8 mouse cellular contexts compared by ENCODE assay signal in the genomic region with DNA sequence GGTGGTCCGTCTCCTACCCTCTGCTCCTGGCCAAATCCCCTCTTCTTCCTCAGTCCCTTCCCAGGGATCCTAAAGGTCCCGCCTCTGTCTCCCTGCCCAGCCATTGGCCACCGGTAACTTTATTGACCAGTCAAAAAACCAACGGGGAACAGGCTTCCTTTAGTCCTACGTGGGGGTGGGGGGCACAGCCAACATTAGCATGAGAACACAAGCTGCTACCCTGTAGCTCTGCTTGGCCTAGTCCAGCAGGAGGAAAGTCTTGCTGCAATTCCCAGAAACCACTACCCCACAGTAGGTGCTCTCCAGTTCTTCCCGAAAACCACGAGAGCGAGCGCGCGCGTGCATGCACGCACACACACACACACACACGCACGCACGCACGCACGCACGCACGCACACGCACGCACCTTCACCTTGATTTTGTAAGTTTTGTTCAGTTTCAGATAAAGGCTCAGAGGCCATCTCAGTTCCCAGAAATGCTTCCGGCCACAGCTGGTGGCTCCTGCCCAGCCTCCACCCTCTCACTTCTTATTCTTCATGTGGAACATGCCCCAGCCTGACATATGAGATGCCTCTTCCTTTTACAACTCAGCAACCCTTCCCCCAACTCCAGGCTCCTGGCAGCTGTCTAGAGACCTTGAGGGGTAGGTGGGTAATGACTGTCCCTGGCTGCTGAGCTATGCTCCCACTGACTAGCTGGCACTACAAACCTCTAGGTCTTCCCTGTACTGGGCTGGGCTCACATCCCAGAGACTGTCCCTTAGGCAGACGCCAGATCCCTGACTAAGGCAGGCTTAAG. TPM values are rescaled to one million over a fixed set of nuclear protein-coding genes. Genes with fewer than 3 reads are reported as not detected.
DNase-seq lines count a peak whose midpoint lies in the region; ATAC-seq and TF ChIP-seq lines count a peak whose summit lies in the region.

No protein-coding gene starts in this region.

- H3K27me3 ChIP-seq in CH12.LX (replicated peaks) = no peaks in the 10 kb centered on the region
- H3K27me3 ChIP-seq in forebrain, embryonic 15.5 days = peaks cover 21% of the 10 kb centered on the region
- peaks cover 24% of the 10 kb centered on the region for H3K27me3 ChIP-seq in neural tube, embryonic 15.5 days (replicated peaks)

- TF ChIP-seq RAD21 in CH12.LX (IDR thresholded peaks at IDR 0.05; ENCODE audit: low read depth, low read length) = no peak; the same call in 1 of the 2 replicates

- ATAC-seq in cerebellum, adult (ENCODE audit: insufficient number of reproducible peaks, low FRiP score, low TSS enrichment) = peak; percentile 63
- peak; percentile 94 for ATAC-seq in forebrain, embryonic 15.5 days (replicated peaks)
- ATAC-seq in neural tube, embryonic 15.5 days (ENCODE audit: low FRiP score) = peak; percentile 91

- intact Hi-C loops in heart, postnatal 14 days (cut with DNase I) = loop anchor here (2.0 to 5.0 kb wide), 3 partner anchors 39 to 81 kb away; partner anchors contain the start of genes B3galt6, C1qtnf12 and Sdf4

- peak overlapping the region; percentile 44 to 59 (median 55) for H3K4me3 ChIP-seq in CH12.LX (replicated peaks in 1 of 3; ENCODE audit: low read depth in 2 of 3, low read length in 2 of 3, poor library complexity in 1 of 3)
- peak overlapping the region; percentile 48 for H3K4me3 ChIP-seq in forebrain, embryonic 15.5 days
- H3K4me3 ChIP-seq in neural tube, embryonic 15.5 days (replicated peaks) = peak overlapping the region; percentile 54

- peak overlapping the region; percentile 65 for H3K9ac ChIP-seq in CH12.LX (ENCODE audit: insufficient read depth, low read depth)
- H3K9ac ChIP-seq in forebrain, embryonic 15.5 days (replicated peaks) = peak overlapping the region; percentile 51
- H3K9ac ChIP-seq in neural tube, embryonic 15.5 days (replicated peaks) = peak overlapping the region; percentile 62

- dilution Hi-C loops in CH12.LX (cut with MboI; ENCODE audit: extremely low pct_ligation_motif_present, extremely low pct_unique_long_range_greater_than_20kb, low sequenced_read_pairs) = no loop called here

- no peak for TF ChIP-seq CTCF in CH12.LX (conservative IDR thresholded peaks at IDR 0.05 in 1 of 2, IDR thresholded peaks at IDR 0.05 in 1 of 2; ENCODE audit: low read depth in 2 of 2, low read length in 2 of 2)

- H3K36me3 ChIP-seq in CH12.LX (replicated peaks in 1 of 2; ENCODE audit: control insufficient read depth in 1 of 2, insufficient read depth in 1 of 2, low read length in 1 of 2) = peaks cover 16 to 34% of the 10 kb centered on the region in 2 experiments
- H3K36me3 ChIP-seq in forebrain, embryonic 15.5 days = 0 out of 2 replicates have a peak, but pooled peaks cover 4% of the 10 kb centered on the region
- H3K36me3 ChIP-seq in neural tube, embryonic 15.5 days = peaks cover 12% of the 10 kb centered on the region

- in situ Hi-C loops in CH12.LX (cut with MboI; ENCODE audit: low pct_ligation_motif_present, low pct_unique_long_range_greater_than_20kb, low sequenced_read_pairs) = loop anchor here (5.0 kb wide), 2 partner anchors 49 to 61 kb away; no protein-coding TSS in a partner anchor

- peak; percentile 56 for TF ChIP-seq POLR2A in CH12.LX (IDR thresholded peaks at IDR 0.05; ENCODE audit: low read depth, low read length)

- no peaks in the 10 kb centered on the region for H3K79me2 ChIP-seq in CH12.LX (replicated peaks; ENCODE audit: control insufficient read depth, extremely low read depth, insufficient read depth, poor library complexity, severe bottlenecking)

- WGBS in forebrain, embryonic 15.5 days = 3% methylated on average over 24 of the region's 24 CpGs
- under 1% methylated on average over 24 of the region's 24 CpGs for WGBS in neural tube, embryonic 15.5 days

- peak overlapping the region; percentile 99 for H3K27ac ChIP-seq in CH12.LX (ENCODE audit: insufficient read depth, low read depth)
- H3K27ac ChIP-seq in forebrain, embryonic 15.5 days (replicated peaks) = peak overlapping the region; percentile 80
- peak overlapping the region; percentile 88 for H3K27ac ChIP-seq in neural tube, embryonic 15.5 days (replicated peaks)

- no peaks in the 10 kb centered on the region for H3K9me3 ChIP-seq in CH12.LX (replicated peaks; ENCODE audit: low read length)
- no peaks in the 10 kb centered on the region for H3K9me3 ChIP-seq in forebrain, embryonic 15.5 days
- H3K9me3 ChIP-seq in neural tube, embryonic 15.5 days (replicated peaks) = no peaks in the 10 kb centered on the region

- DNase-seq in CH12.LX (ENCODE audit: extremely low read depth) = peak; percentile 97
- peak; percentile 76 to 80 for DNase-seq in heart, postnatal 14 days
- peak; percentile 66 to 71 for DNase-seq in layer of hippocampus, adult 18-20 months (ENCODE audit: low spot score in 2 of 2)
- peak; percentile 82 to 85 for DNase-seq in lung, adult 18-20 months
- DNase-seq in testis, postnatal 14 days (ENCODE audit: low spot score) = peak; percentile 78

- H3K4me2 ChIP-seq in CH12.LX (ENCODE audit: insufficient read depth, low read depth, poor library complexity, severe bottlenecking) = peak overlapping the region; percentile 73
- H3K4me2 ChIP-seq in forebrain, embryonic 15.5 days (replicated peaks) = peak overlapping the region; percentile 52
- peak overlapping the region; percentile 69 for H3K4me2 ChIP-seq in neural tube, embryonic 15.5 days

- peaks cover 30 to 54% of the 10 kb centered on the region in 2 experiments for H3K4me1 ChIP-seq in CH12.LX (ENCODE audit: control insufficient read depth in 1 of 2, insufficient read depth in 2 of 2)
- peaks cover 37% of the 10 kb centered on the region for H3K4me1 ChIP-seq in forebrain, embryonic 15.5 days
- H3K4me1 ChIP-seq in neural tube, embryonic 15.5 days = peaks cover 45% of the 10 kb centered on the region

- TF ChIP-seq EP300 in CH12.LX (IDR thresholded peaks at IDR 0.05; ENCODE audit: low read length) = peak; percentile 93

TF ChIP-seq in CH12.LX, 34 proteins besides CTCF, POLR2A, EP300 and RAD21 (continues in another document):
- TF ChIP-seq NRF1 (IDR thresholded peaks at IDR 0.05; ENCODE audit: low read depth, low read length) (peak; percentile 69), TBP (conservative IDR thresholded peaks at IDR 0.05; ENCODE audit: low read depth, low read length) (peak; percentile 29; the same call in 1 of the 2 replicates), JUN (IDR thresholded peaks at IDR 0.05; ENCODE audit: insufficient read depth, low read depth, low read length) (no peak; the same call in 1 of the 2 replicates), SMC3 (IDR thresholded peaks at IDR 0.05; ENCODE audit: low read depth, low read length) (peak; percentile 23), UBTF (IDR thresholded peaks at IDR 0.05; ENCODE audit: low read depth, low read length) (no peak), ETS1 (conservative IDR thresholded peaks at IDR 0.05; ENCODE audit: low read depth, low read length) (peak; percentile 95), NELFE (IDR thresholded peaks at IDR 0.05; ENCODE audit: low read depth, low read length) (peak; percentile 3; the same call in 1 of the 2 replicates), MAZ (IDR thresholded peaks at IDR 0.05; ENCODE audit: low read depth, low read length) (0 out of 2 replicates have a peak, but pooled peaks have one; percentile 30), ZMIZ1 (IDR thresholded peaks at IDR 0.05; ENCODE audit: low read depth, low read length) (peak; percentile 75), JUND (conservative IDR thresholded peaks at IDR 0.05; ENCODE audit: low read depth, low read length) (peak; percentile 39; the same call in 1 of the 2 replicates)

RNA-seq across cellular contexts. Expression of gene Tnfrsf18, which starts 5.8 kb away (rescaled TPM):
- total RNA-seq in CH12.LX (2012; rRNA removed) = 52.1 and 76.1 TPM in 2 replicates
- 48.8 and 50.7 TPM in 2 replicates for total RNA-seq in CH12.LX (2014; rRNA removed)
- polyA plus RNA-seq in CH12.LX (2012; ENCODE audit: insufficient read length, low read depth) = 38.8 and 48.4 TPM in 2 replicates
- 0.66 and 1.5 TPM in 2 replicates for polyA plus RNA-seq in forebrain, embryonic 15.5 days (2015; fragmentation: Nextera tagmentation; extraction: Ambion mirVana)
- under 1 TPM in 1 of 2 experiments, not detected in 1; 0.56 TPM for total RNA-seq in heart, postnatal 14 days (2021)
- not detected for total RNA-seq in layer of hippocampus, adult 18-20 months (2021)
- 1.8 and 3.3 TPM in 2 replicates for polyA plus RNA-seq in neural tube, embryonic 15.5 days (2015; fragmentation: Nextera tagmentation; extraction: Ambion mirVana)

RNA-seq across cellular contexts. Expression of gene Tnfrsf4, which starts 18.1 kb away (rescaled TPM):
- 21.7 and 28.2 TPM in 2 replicates for total RNA-seq in CH12.LX (2012; rRNA removed)
- total RNA-seq in CH12.LX (2014; rRNA removed) = 73.5 and 86.1 TPM in 2 replicates
- 63.8 and 81.1 TPM in 2 replicates for polyA plus RNA-seq in CH12.LX (2012; ENCODE audit: insufficient read length, low read depth)
- 0.83 and 0.95 TPM in 2 replicates for polyA plus RNA-seq in forebrain, embryonic 15.5 days (2015; fragmentation: Nextera tagmentation; extraction: Ambion mirVana)
- total RNA-seq in heart, postnatal 14 days (2021) = under 1 TPM; 0.50 to 0.80 TPM
- total RNA-seq in layer of hippocampus, adult 18-20 months (2021) = 1 to 10 TPM in 1 of 2 experiments, under 1 TPM in 1; 0.94 to 1.4 TPM
- 0.19 and 0.89 TPM in 2 replicates for polyA plus RNA-seq in neural tube, embryonic 15.5 days (2015; fragmentation: Nextera tagmentation; extraction: Ambion mirVana)

RNA-seq across cellular contexts. Expression of gene Ttll10, which starts 27.4 kb away (rescaled TPM):
- total RNA-seq in CH12.LX (2012; rRNA removed) (0.04 TPM in 1 of 2 replicates, not detected in the other), CH12.LX (2014; rRNA removed) (not detected in 2 replicates)
- not detected in 2 replicates for polyA plus RNA-seq in CH12.LX (2012; ENCODE audit: insufficient read length, low read depth)
- polyA plus RNA-seq in forebrain, embryonic 15.5 days (2015; fragmentation: Nextera tagmentation; extraction: Ambion mirVana) = not detected in 2 replicates
- not detected for total RNA-seq in heart, postnatal 14 days (2021)
- under 1 TPM; 0.33 to 0.35 TPM for total RNA-seq in layer of hippocampus, adult 18-20 months (2021)
- polyA plus RNA-seq in neural tube, embryonic 15.5 days (2015; fragmentation: Nextera tagmentation; extraction: Ambion mirVana) = 0.64 TPM in 1 of 2 replicates, not detected in the other

RNA-seq across cellular contexts. Expression of gene Sdf4, which starts 39.1 kb away (rescaled TPM):
- total RNA-seq in CH12.LX (2012; rRNA removed) (193 and 211 TPM in 2 replicates), CH12.LX (2014; rRNA removed) (210 and 227 TPM in 2 replicates)
- 167 and 193 TPM in 2 replicates for polyA plus RNA-seq in CH12.LX (2012; ENCODE audit: insufficient read length, low read depth)
- polyA plus RNA-seq in forebrain, embryonic 15.5 days (2015; fragmentation: Nextera tagmentation; extraction: Ambion mirVana) = 114 and 117 TPM in 2 replicates
- 10 to 100 TPM; 83.2 to 84.6 TPM for total RNA-seq in heart, postnatal 14 days (2021)
- total RNA-seq in layer of hippocampus, adult 18-20 months (2021) = 100 to 1,000 TPM; 202 to 203 TPM
- polyA plus RNA-seq in neural tube, embryonic 15.5 days (2015; fragmentation: Nextera tagmentation; extraction: Ambion mirVana) = 118 and 137 TPM in 2 replicates

RNA-seq across cellular contexts. Expression of gene B3galt6, which starts 39.3 kb away (rescaled TPM):
- total RNA-seq in CH12.LX (2012; rRNA removed) = 10.1 and 11.3 TPM in 2 replicates
- 8.6 and 9.9 TPM in 2 replicates for total RNA-seq in CH12.LX (2014; rRNA removed)
- polyA plus RNA-seq in CH12.LX (2012; ENCODE audit: insufficient read length, low read depth) = 3.1 and 3.4 TPM in 2 replicates
- polyA plus RNA-seq in forebrain, embryonic 15.5 days (2015; fragmentation: Nextera tagmentation; extraction: Ambion mirVana) = 27.8 and 30.2 TPM in 2 replicates
- 1 to 10 TPM; 2.0 to 2.7 TPM for total RNA-seq in heart, postnatal 14 days (2021)
- total RNA-seq in layer of hippocampus, adult 18-20 months (2021) = 10 to 100 TPM in 1 of 2 experiments, 1 to 10 TPM in 1; 9.3 to 10.3 TPM
- polyA plus RNA-seq in neural tube, embryonic 15.5 days (2015; fragmentation: Nextera tagmentation; extraction: Ambion mirVana) = 31.9 and 35.6 TPM in 2 replicates

Comparison
In these comparisons a context has a peak if more than half of its experiments do, and no peak if none do; other contexts are left out.
1. Peak in every context shown above with its lines: DNase-seq, ATAC-seq, H3K4me3 ChIP-seq and H3K27ac ChIP-seq.
2. RNA of gene Tnfrsf18, which starts 5.8 kb away (total RNA-seq): 48.8 to 76.1 TPM in CH12.LX; 0.56 TPM in heart, postnatal 14 days and not detected in layer of hippocampus, adult 18-20 months; every median in the first group is over 10 times any median in the second.
3. RNA of gene Tnfrsf4, which starts 18.1 kb away (total RNA-seq): 21.7 to 86.1 TPM in CH12.LX; 0.94 to 1.4 TPM in layer of hippocampus, adult 18-20 months and 0.50 to 0.80 TPM in heart, postnatal 14 days; every median in the first group is over 4 times any median in the second.